Mouse (Mus musculus) ES-Bruce4 (cell line): ENCODE data around the gene Sipa1l1. TPM values are rescaled to one million over a fixed set of nuclear protein-coding genes. Genes with fewer than 3 reads are reported as not detected.

Experiments
- H3K27ac ChIP-seq: 2 replicates; pipeline ENCODE4 v1.5.1; 2012; ENCODE audit warnings: low read length, inconsistent platforms; ENCODE audit not compliant: insufficient read depth
- H3K27me3 ChIP-seq: 2 replicates; pipeline ENCODE4 v1.6.1; 2012; ENCODE audit warnings: mild to moderate bottlenecking, low read length, inconsistent platforms; ENCODE audit not compliant: control insufficient read depth, poor library complexity, insufficient read depth, severe bottlenecking
- H3K36me3 ChIP-seq: 2 replicates; pipeline ENCODE4 v1.6.1; 2012; ENCODE audit warnings: inconsistent platforms, mild to moderate bottlenecking, low read length, moderate library complexity; ENCODE audit not compliant: control insufficient read depth, poor library complexity, insufficient read depth, severe bottlenecking
- H3K4me1 ChIP-seq: one replicate; pipeline ENCODE4 v1.8.1; 2011; ENCODE audit warnings: low read length; ENCODE audit not compliant: control insufficient read depth, insufficient read depth
- H3K4me3 ChIP-seq: 2 replicates; pipeline ENCODE4 v1.5.1; 2011; ENCODE audit warnings: low read depth, mild to moderate bottlenecking, low read length
- H3K9ac ChIP-seq: 2 replicates; pipeline ENCODE4 v1.6.1; 2012; ENCODE audit warnings: low read depth, mild to moderate bottlenecking, inconsistent platforms; ENCODE audit not compliant: poor library complexity, severe bottlenecking
- H3K9me3 ChIP-seq: replicated peaks from 2 replicates; pipeline ENCODE4 v1.6.1; 2012; ENCODE audit warnings: mild to moderate bottlenecking, low read length, inconsistent platforms; ENCODE audit not compliant: control insufficient read depth, poor library complexity, insufficient read depth, severe bottlenecking
- CTCF ChIP-seq: IDR thresholded peaks from one replicate; pipeline ENCODE4 v1.8.1; 2011; ENCODE audit warnings: low read depth, low read length
- EP300 ChIP-seq: IDR thresholded peaks from 2 replicates; pipeline ENCODE4 v1.6.1; 2011; ENCODE audit warnings: low read depth, low read length; ENCODE audit not compliant: insufficient read depth
- POLR2A ChIP-seq: IDR thresholded peaks from one replicate; pipeline ENCODE4 v1.8.1; 2011; ENCODE audit warnings: low read length; ENCODE audit not compliant: insufficient read depth
- polyA plus RNA-seq: library from polyadenylated mRNA; stranded (reverse); fragments of >200 nt; gene quantifications from 2 replicates; pipeline ENCODE4 v1.2.4, GENCODE M21; 2011; ENCODE audit warnings: low read depth; ENCODE audit not compliant: missing spikeins, insufficient read depth, insufficient read length

Sipa1l1 gene
- polyA plus RNA-seq, 1 experiment: 44.9 TPM

DNA sequence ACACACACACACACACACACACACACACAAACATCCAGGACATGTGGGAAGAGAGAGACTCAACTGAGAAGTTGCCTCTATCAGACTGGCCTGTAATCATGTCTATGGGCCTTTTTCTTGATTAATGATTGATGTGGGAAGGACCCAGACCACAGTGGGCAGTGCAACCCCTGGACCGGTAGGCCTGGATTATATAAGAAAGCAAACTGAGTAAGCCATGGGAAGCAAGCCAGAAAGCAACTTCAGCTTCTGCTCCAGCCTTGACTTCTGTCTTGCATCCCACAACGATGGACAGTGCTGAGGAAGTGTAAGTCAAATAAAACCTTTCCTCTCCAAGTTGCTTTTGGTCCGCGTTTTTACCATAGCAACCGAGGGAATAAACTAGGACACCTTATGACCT, 298.1 kb downstream of the Sipa1l1 start:
- Histone ChIP-seq H3K4me1 (no peaks in the 10 kb centered on the region), H3K27me3 (no peaks in the 10 kb centered on the region), H3K27ac (no peak overlapping the region), H3K9ac (no peak overlapping the region), H3K4me3 (no peak overlapping the region), H3K9me3 (peaks cover 4% of the 10 kb centered on the region; the same call in 1 of the 2 replicates), H3K36me3 (no peaks in the 10 kb centered on the region)
- TF ChIP-seq POLR2A: no peak
- no peak for TF ChIP-seq EP300
- TF ChIP-seq CTCF: no peak

DNA sequence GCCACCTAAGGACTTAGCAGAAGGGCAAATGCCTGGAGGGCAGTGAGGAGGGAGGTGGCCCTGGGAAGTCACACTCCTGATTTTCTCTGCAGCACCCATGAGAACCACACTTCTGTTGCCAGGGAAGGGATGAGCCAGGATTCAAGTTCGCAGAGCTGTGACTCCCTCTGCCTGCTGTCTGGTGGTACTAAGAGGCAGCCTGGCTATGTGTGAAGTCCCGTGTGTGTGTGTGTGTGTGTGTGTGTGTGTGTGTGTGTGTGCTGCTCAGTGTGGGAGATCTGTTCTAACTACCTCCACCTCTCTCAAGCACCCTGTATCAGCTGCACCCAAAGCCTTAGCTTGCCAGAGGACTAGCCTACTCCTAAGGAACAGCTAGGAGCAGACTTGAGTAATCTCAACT, 298.5 kb downstream of the Sipa1l1 start:
- Histone ChIP-seq H3K27ac (no peak overlapping the region), H3K4me1 (no peaks in the 10 kb centered on the region), H3K9me3 (peaks cover 4% of the 10 kb centered on the region; the same call in 1 of the 2 replicates), H3K9ac (no peak overlapping the region), H3K36me3 (no peaks in the 10 kb centered on the region), H3K4me3 (no peak overlapping the region), H3K27me3 (no peaks in the 10 kb centered on the region)
- TF ChIP-seq CTCF (no peak), POLR2A (no peak), EP300 (no peak)

DNA sequence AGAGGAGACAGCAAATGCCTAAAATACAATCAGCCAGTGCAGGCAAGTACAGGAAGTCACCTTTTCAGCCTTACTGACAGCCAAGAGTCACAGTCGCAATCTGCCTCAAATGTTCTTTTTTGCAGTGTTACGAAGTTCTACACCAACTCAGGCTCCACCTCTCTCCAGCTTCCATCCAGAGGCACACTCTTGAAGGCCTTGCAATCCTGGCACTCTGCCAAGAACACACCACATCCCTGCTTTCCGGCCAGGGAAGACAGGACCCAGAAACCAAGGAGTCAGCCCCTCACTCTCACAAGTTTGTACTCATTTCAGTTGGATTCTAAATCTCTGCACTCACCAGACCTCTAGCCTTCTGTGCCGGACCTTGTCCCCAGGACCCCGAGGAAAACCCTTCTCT, 299.3 kb downstream of the Sipa1l1 start:
- no peak for TF ChIP-seq POLR2A
- TF ChIP-seq CTCF: no peak
- TF ChIP-seq EP300: no peak
- no peaks in the 10 kb centered on the region for H3K36me3 ChIP-seq
- no peaks in the 10 kb centered on the region for H3K27me3 ChIP-seq
- H3K27ac ChIP-seq: no peak overlapping the region
- H3K4me3 ChIP-seq: no peak overlapping the region
- H3K9ac ChIP-seq: no peak overlapping the region
- no peaks in the 10 kb centered on the region for H3K4me1 ChIP-seq
- peaks cover 4% of the 10 kb centered on the region; the same call in 1 of the 2 replicates for H3K9me3 ChIP-seq

DNA sequence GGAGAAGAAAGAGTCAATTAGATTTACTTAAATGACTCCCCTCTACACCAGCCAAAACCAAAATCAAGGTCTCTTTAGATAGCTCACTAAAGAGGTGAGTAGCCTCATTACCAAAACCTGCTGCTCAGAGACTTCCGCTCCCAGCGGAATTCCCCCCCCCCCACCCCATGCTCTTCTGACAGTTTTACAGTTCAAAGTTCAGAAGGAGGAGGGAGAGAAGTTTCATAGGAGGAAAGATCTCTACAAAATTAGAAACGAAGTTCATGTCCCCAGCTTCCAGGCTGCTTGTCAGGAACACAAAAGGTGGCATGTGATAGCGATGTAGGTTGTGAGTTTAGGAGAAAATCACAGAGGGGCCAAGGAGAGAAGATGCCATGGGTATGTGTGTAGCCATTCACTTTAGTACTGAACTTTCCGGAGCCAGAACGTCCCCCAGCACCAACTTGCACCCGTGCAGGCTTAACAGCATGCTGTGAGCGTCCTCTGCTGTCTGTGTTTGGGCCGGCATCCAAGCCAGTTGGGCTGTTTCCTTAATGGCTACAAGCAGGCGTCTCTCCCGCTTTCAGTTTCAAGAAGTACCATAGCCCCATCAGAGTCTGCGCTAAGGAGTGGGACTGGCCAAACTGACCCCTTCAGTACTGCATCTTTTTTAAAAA, 300.7 kb downstream of the Sipa1l1 start:
- H3K9me3 ChIP-seq: peaks cover 4% of the 10 kb centered on the region; the same call in 1 of the 2 replicates
- H3K27me3 ChIP-seq: no peaks in the 10 kb centered on the region
- no peak overlapping the region for H3K9ac ChIP-seq
- no peak overlapping the region for H3K4me3 ChIP-seq
- H3K27ac ChIP-seq: no peak overlapping the region
- H3K4me1 ChIP-seq: no peaks in the 10 kb centered on the region
- H3K36me3 ChIP-seq: no peaks in the 10 kb centered on the region
- TF ChIP-seq CTCF (peak; percentile 79), POLR2A (no peak)

DNA sequence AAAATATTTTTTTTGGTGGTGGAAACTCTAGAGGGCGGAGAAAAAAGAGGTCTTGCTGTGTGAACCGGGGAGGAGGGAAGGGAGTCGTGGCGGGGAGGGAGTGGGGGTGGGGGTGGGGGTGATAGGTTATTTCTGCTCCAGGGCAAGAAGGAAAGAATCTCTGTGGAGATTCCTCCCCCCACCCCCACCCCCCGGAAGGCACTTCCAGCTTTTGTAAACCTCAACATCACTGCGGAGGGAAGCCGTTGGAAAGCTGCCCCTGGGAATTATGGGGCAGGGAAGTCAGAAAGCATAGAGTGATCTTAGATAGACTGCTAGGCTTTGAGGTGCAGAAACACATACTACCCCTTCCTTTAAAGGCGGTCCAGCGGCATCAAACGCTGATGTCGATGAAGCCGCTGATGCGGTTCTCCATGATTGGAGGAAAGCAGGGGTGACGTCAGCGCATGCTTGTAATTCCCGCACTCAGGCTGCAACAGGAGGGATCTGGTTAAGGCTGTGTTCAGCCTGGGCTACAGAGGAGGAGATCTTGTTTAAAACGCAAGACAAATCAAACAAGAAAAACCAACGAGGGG, 301.3 kb downstream of the Sipa1l1 start:
- no peak overlapping the region for H3K9ac ChIP-seq
- TF ChIP-seq CTCF (no peak), EP300 (0 out of 2 replicates have a peak, but pooled peaks have one; percentile 30), POLR2A (no peak)
- H3K36me3 ChIP-seq: no peaks in the 10 kb centered on the region
- H3K27me3 ChIP-seq: no peaks in the 10 kb centered on the region
- no peak overlapping the region for H3K27ac ChIP-seq
- H3K9me3 ChIP-seq: peaks cover 4% of the 10 kb centered on the region; the same call in 1 of the 2 replicates
- no peaks in the 10 kb centered on the region for H3K4me1 ChIP-seq
- H3K4me3 ChIP-seq: peak overlapping the region; percentile 64

DNA sequence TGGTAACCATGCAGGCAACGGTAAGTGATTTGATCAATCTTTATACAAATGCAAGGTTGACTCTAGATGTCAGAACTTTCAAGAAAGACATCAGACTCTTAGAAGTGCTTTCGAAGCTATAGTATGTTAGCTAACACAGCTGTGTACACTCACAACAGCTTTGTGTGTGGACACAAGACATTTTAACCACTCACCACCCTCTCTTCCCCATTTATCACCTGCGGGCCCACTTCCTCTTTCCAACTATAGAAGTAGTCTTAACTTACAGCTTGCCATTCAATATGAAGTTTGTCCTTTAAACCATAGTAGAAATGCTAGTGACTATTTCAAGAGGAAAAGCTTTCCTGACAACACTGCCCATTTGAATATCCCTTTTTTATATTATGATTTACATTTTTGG, 303.7 kb downstream of the Sipa1l1 start:
- no peak for TF ChIP-seq POLR2A
- TF ChIP-seq CTCF: no peak
- no peak for TF ChIP-seq EP300
- Histone ChIP-seq H3K9me3 (peaks cover 4% of the 10 kb centered on the region; the same call in 1 of the 2 replicates), H3K4me3 (no peak overlapping the region)

More for the DNA sequence above, 303.7 kb downstream of the Sipa1l1 start:
- Histone ChIP-seq H3K36me3 (no peaks in the 10 kb centered on the region), H3K27ac (no peak overlapping the region), H3K4me1 (no peaks in the 10 kb centered on the region), H3K9ac (no peak overlapping the region), H3K27me3 (no peaks in the 10 kb centered on the region)
